Mouse (Mus musculus) G1E (cell line): Measurements from ENCODE around the gene Stx8.

Source experiments
- CTCF ChIP-seq: IDR thresholded peaks from 2 replicates; pipeline ENCODE4 v1.5.1; 2012; ENCODE audit warnings: low read depth, low read length, inconsistent platforms, mixed read lengths
- GATA1 ChIP-seq: IDR thresholded peaks from 2 replicates; pipeline ENCODE4 v1.6.1; 2012; ENCODE audit warnings: borderline replicate concordance, low read length, inconsistent platforms, mixed read lengths
- GATA2 ChIP-seq: IDR thresholded peaks from 2 replicates; pipeline ENCODE4 v1.6.1; 2012; ENCODE audit warnings: low read depth, low read length, inconsistent platforms, borderline replicate concordance
- POLR2AphosphoS5 ChIP-seq: IDR thresholded peaks from 2 replicates; pipeline ENCODE4 v1.6.1; 2012; ENCODE audit warnings: low read depth, low read length, inconsistent platforms; ENCODE audit not compliant: insufficient replicate concordance
- TAL1 ChIP-seq: conservative IDR thresholded peaks from 2 replicates; pipeline ENCODE4 v1.6.1; 2012; ENCODE audit warnings: low read depth, low read length, inconsistent platforms, mixed read lengths

- 0 out of 2 replicates have a peak, but pooled peaks have one; percentile 6 for TF ChIP-seq CTCF
- TF ChIP-seq GATA1, result no peak
- TF ChIP-seq GATA2, result no peak
- TF ChIP-seq TAL1, result no peak
- TF ChIP-seq POLR2AphosphoS5, result no peak
Observed at GRCm38 (mm10) chr11:68080999-68081398, 115.0 kb downstream of the Stx8 start.
